Mouse (Mus musculus) heart, adult 2 months (tissue): ENCODE measurements around the gene Ugt2b37. TPM values are rescaled to one million over a fixed set of nuclear protein-coding genes. Genes with fewer than 3 reads are reported as not detected.
"Not testable (repeated sequence)": the region's sequence is repeated elsewhere in the genome, so short reads cannot be mapped to it uniquely, and the experiment has no call there.

ENCODE experiments used
- DNase-seq, 2 experiments: peaks; one replicate each; pipeline ENCODE4 v3.0.0; 2021
- H3K27ac ChIP-seq: fragments of 200-600 bp; 2 replicates; pipeline ENCODE4 v1.8.1; 2022
- H3K27me3 ChIP-seq: fragments of 200-500 bp; 2 replicates; pipeline ENCODE4 v1.6.1; 2012; ENCODE audit warnings: mild to moderate bottlenecking, low read length, inconsistent platforms, mixed read lengths; ENCODE audit not compliant: control insufficient read depth, insufficient read depth
- H3K36me3 ChIP-seq: fragments of 200-500 bp; 2 replicates; pipeline ENCODE4 v1.6.1; 2012; ENCODE audit warnings: low read length, inconsistent platforms; ENCODE audit not compliant: control insufficient read depth, insufficient read depth
- H3K4me1 ChIP-seq: fragments of 200-500 bp; 2 replicates; pipeline ENCODE4 v1.6.1; 2011; ENCODE audit warnings: low read length; ENCODE audit not compliant: control insufficient read depth, insufficient read depth
- H3K4me3 ChIP-seq: fragments of 200-600 bp; 2 replicates; pipeline ENCODE4 v1.8.1; 2022
- H3K79me2 ChIP-seq: fragments of 200-500 bp; replicated peaks from 2 replicates; pipeline ENCODE4 v1.6.1; 2012; ENCODE audit warnings: mild to moderate bottlenecking, inconsistent platforms, low read length, moderate library complexity, mixed read lengths; ENCODE audit not compliant: control insufficient read depth, insufficient read depth
- H3K9ac ChIP-seq: fragments of 200-500 bp; 2 replicates; pipeline ENCODE4 v1.6.1; 2012; ENCODE audit warnings: low read depth, mild to moderate bottlenecking, control low read depth, inconsistent platforms, low read length, mixed read lengths
- CTCF ChIP-seq: fragments of 200-600 bp; IDR thresholded peaks from 2 replicates; pipeline ENCODE4 v1.8.1; 2022; ENCODE audit warnings: antibody characterized with exemption, mild to moderate bottlenecking, moderate library complexity
- EP300 ChIP-seq: fragments of 200-500 bp; IDR thresholded peaks from 2 replicates; pipeline ENCODE4 v1.6.1; 2011; ENCODE audit warnings: low read depth, low read length, control low read depth; ENCODE audit not compliant: insufficient read depth
- POLR2A ChIP-seq: fragments of 200-500 bp; IDR thresholded peaks from 2 replicates; pipeline ENCODE4 v1.6.1; 2011; ENCODE audit warnings: mild to moderate bottlenecking, low read depth, low read length, control low read depth; ENCODE audit not compliant: insufficient read depth
- WGBS: fragments of 180-500 bp; shearing (Covaris S2); methylation state at CpG from one replicate; pipeline ENCODE4 v1.1.7; 2018; 5-methylcytosine and 5-hydroxymethylcytosine counted together
- intact Hi-C: fragments of 180-260 bp; cut with DNase I; formaldehyde crosslinking; loops from one replicate; pipeline ENCODE4 v1.15.1; 2025
- long read RNA-seq: library from polyadenylated mRNA; stranded (forward); transcript quantifications from one replicate; pipeline ENCODE4 v2.0.0, GENCODE M21; 2021
- polyA plus RNA-seq: library from polyadenylated mRNA; depleted of rRNA; stranded (reverse); fragments of >200 nt; gene quantifications from 2 replicates; pipeline ENCODE4 v1.2.3, GENCODE M21; 2012; rRNA removed
- total RNA-seq, 2 experiments: library from RNA; stranded (reverse); gene quantifications; 2 replicates each; pipeline ENCODE4 v1.2.3; 2021

Ugt2b37 gene
- not detected for total RNA-seq
- polyA plus RNA-seq, result not detected in 2 replicates
- long read RNA-seq, result 0 reads

DNA sequence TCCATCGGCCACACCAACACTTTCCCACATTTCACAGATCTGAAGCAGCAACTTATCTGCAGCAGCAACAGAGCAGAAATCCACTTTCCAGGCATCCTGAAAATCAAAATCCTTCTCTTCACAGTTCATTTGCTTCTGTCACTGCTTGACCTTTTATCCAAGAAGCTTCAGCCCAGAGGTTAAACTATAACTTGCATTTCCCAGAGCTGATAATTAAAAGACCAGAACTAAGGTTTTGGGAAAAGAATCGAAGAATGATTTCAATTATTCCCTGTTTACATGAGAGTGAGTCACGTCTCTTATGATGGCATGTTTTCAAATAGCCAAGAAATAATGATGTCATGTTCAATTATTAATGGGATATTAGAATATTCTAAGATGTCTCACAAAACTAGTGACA, at the start of gene Ugt2b37:
TSS of gene Ugt2b37 (minus strand) at position 129 of the 400 bp plus-strand sequence.
- DNase-seq, H3K79me2 ChIP-seq, H3K4me3 ChIP-seq, H3K27me3 ChIP-seq, H3K4me1 ChIP-seq, H3K36me3 ChIP-seq, intact Hi-C loops, H3K27ac ChIP-seq, H3K9ac ChIP-seq: not testable (repeated sequence)
- 65% methylated on average over 3 of the region's 3 CpGs for WGBS

DNA sequence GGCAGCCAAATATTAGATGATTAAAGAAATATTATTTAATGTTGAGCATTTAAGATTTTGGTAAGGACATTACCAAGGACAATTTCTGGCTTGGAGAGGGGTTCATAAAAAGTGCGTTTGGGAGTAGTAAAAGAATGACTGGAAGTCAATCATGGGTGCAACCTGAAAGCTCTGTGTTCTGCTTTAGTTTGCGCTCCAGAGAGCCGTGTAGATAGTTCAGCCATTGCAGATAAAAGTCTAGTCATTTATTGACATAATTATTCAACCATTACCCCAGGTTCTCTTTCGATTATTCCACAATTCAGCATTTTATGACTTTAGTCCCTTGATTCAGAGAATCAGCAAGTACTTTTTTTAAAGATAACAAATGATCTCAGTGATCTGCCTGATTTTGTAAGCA, 31.6 kb upstream of the Ugt2b37 start:
- H3K4me1 ChIP-seq, H3K79me2 ChIP-seq, intact Hi-C loops, DNase-seq, H3K9ac ChIP-seq, H3K36me3 ChIP-seq, H3K27me3 ChIP-seq, H3K27ac ChIP-seq, H3K4me3 ChIP-seq: not testable (repeated sequence)
- WGBS, result 67% methylated on average over 4 of the region's 4 CpGs

DNA sequence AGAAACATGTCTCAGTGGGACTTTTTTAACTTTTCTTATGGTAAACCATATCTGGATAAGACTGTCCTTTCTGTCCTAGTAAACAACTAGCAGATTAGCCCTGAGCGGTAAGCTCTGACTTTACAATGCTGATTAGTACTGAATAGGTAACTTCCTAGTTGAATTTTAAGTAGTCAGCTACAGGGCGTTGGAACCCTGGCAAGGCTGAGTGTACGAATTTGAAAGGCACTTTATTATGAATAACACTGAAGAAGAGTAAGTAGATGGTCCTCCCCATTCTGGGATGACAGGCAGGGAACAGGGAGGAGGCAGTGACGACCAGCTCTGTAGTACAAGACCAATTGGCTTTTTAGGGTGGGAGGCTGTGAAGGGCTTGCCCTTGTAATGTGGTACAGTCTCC, 21.4 kb upstream of the Ugt2b37 start:
- H3K4me3 ChIP-seq, H3K4me1 ChIP-seq, intact Hi-C loops: not testable (repeated sequence)

DNA sequence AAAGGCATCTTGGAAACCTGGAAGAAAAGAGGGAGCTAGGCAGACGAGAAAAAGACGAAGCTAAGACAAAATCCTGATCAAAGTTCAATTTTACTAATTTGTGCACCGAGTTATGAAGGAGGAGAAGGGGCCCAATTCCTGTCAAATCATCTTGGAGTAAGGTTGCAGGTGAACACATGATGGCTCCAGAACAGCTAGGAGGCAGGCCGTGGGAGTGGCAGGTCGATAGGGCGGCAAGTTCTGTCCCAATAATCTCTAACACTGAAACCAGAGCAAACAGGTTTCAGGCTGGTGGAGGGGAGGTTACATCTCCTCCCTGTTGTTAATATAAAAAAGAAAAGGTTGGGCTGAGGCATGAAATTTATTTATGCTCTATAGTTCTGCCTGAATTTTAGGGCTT, 21.0 kb upstream of the Ugt2b37 start:
- no peaks in the 10 kb centered on the region for H3K27me3 ChIP-seq
- H3K79me2 ChIP-seq, result no peaks in the 10 kb centered on the region
- DNase-seq, result no peak
- TF ChIP-seq POLR2A (no peak), EP300 (no peak), CTCF (no peak)
- no peak overlapping the region for H3K9ac ChIP-seq
- intact Hi-C loops, result no loop called here
- 61% methylated on average over 6 of the region's 6 CpGs for WGBS
- H3K4me3 ChIP-seq, result no peak overlapping the region
- H3K4me1 ChIP-seq, result no peaks in the 10 kb centered on the region
- H3K27ac ChIP-seq, result no peak overlapping the region
- no peaks in the 10 kb centered on the region for H3K36me3 ChIP-seq

More for the DNA sequence above, 21.4 kb upstream of the Ugt2b37 start:
- WGBS, result 69% methylated on average over 4 of the region's 4 CpGs
- H3K36me3 ChIP-seq, DNase-seq, H3K27me3 ChIP-seq, H3K79me2 ChIP-seq, H3K9ac ChIP-seq, H3K27ac ChIP-seq: not testable (repeated sequence)

DNA sequence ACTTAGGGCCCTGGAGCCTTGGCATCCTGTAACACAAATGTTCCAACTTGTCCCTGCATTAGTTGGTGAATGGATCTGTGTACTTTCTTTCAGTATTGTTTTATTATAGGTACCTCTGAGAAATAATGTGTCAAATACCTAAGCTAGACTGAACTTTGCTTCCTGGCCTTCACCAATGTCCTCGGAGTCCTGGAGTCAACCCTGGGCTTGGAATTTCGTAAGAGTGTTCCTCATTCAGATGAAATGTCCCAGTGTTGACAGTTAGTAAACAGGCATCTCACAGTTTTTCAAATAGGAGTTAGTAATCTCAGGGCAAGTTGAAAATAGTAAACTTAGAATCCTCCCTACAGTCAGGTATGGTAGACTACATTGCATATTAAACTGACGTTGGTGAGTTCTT, 1.2 kb upstream of the Ugt2b37 start:
- Histone ChIP-seq H3K79me2 (no peaks in the 10 kb centered on the region), H3K36me3 (no peaks in the 10 kb centered on the region), H3K4me3 (no peak overlapping the region), H3K27ac (no peak overlapping the region), H3K27me3 (no peaks in the 10 kb centered on the region), H3K4me1 (no peaks in the 10 kb centered on the region), H3K9ac (no peak overlapping the region)
- TF ChIP-seq POLR2A (no peak), CTCF (no peak), EP300 (no peak)
- WGBS, result 57% methylated on average over 3 of the region's 3 CpGs
- no peak for DNase-seq
- intact Hi-C loops, result no loop called here

DNA sequence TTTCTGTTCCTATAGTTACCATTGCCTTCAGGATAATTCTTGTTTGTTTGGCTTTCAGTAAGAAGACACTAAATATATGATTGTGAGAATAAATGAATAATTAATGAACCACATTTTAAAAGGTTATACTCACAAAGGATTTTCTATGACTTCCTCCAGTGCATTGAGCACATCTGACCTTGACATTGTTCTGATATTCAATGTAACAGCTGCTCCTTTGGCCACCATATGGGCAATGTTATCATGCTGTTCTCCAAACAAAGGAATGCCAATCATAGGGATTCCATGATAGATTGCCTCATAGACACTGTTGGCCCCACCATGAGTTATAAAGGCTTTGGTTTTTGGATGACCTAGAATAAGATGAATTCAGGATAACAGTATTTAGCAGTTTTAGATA, 12.5 kb downstream of the Ugt2b37 start:
- H3K4me3 ChIP-seq, H3K27me3 ChIP-seq, H3K79me2 ChIP-seq, H3K27ac ChIP-seq, intact Hi-C loops, H3K4me1 ChIP-seq, H3K9ac ChIP-seq, DNase-seq, H3K36me3 ChIP-seq: not testable (repeated sequence)

DNA sequence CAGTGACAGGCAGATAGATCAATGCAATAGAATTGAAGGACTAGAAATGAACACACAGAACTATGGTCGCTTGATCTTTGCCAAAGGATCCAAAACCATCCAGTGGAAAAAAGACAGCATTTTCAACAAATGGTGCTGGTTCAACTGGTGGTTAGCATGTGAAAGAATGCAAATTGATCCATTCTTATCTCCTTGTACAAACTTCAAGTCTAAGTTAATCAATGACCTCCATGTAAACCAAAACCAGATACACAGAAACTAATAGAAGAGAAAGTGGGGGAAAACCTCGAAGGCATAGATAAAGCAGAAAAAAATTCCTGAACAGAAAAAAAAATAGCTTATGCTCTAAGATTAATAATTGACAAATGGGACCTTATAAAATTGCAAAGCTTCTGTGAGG, 58.2 kb downstream of the Ugt2b37 start:
- 34% methylated on average over 2 of the region's 2 CpGs for WGBS
- H3K9ac ChIP-seq, DNase-seq, H3K79me2 ChIP-seq, H3K4me3 ChIP-seq, H3K27me3 ChIP-seq, H3K36me3 ChIP-seq, intact Hi-C loops, H3K27ac ChIP-seq, H3K4me1 ChIP-seq: not testable (repeated sequence)

Other genes starting within 250 kb of the Ugt2b37 start
- not detected for gene Ugt2b36, start 162.2 kb downstream of the Ugt2b37 start, total RNA-seq
- gene Ugt2b36, start 162.2 kb downstream of the Ugt2b37 start, polyA plus RNA-seq, result 0.20 TPM in 1 of 2 replicates, not detected in the other
- gene Ugt2b5, start 114.5 kb downstream of the Ugt2b37 start, total RNA-seq, result not detected
- 0.18 TPM in 1 of 2 replicates, not detected in the other for gene Ugt2b5, start 114.5 kb downstream of the Ugt2b37 start, polyA plus RNA-seq
- gene Ugt2a3, start 82.4 kb upstream of the Ugt2b37 start, total RNA-seq, result not detected
- gene Ugt2a3, start 82.4 kb upstream of the Ugt2b37 start, polyA plus RNA-seq, result 0.06 TPM in 1 of 2 replicates, not detected in the other
- gene Ugt2b38, start 169.4 kb upstream of the Ugt2b37 start, total RNA-seq, result not detected
- gene Ugt2b38, start 169.4 kb upstream of the Ugt2b37 start, polyA plus RNA-seq, result not detected in 2 replicates
- not detected for gene Ugt2a2, start 227.5 kb upstream of the Ugt2b37 start, total RNA-seq
- not detected in 2 replicates for gene Ugt2a2, start 227.5 kb upstream of the Ugt2b37 start, polyA plus RNA-seq
- not detected for gene Gm43638, start 232.0 kb upstream of the Ugt2b37 start, total RNA-seq
- gene Gm43638, start 232.0 kb upstream of the Ugt2b37 start, polyA plus RNA-seq, result not detected in 2 replicates
- gene Ugt2a1, start 236.1 kb upstream of the Ugt2b37 start, total RNA-seq, result not detected
- gene Ugt2a1, start 236.1 kb upstream of the Ugt2b37 start, polyA plus RNA-seq, result not detected in 2 replicates